Mouse (Mus musculus) lung, postnatal 0 days (tissue): ENCODE results near the gene Accs.

Experiments used
- CTCF ChIP-seq: IDR thresholded peaks from 2 replicates; pipeline ENCODE4 v1.5.1; 2016; ENCODE audit warnings: antibody characterized with exemption, mild to moderate bottlenecking
- EP300 ChIP-seq: IDR thresholded peaks from 2 replicates; pipeline ENCODE4 v1.6.1; 2016; ENCODE audit warnings: antibody characterized with exemption, mild to moderate bottlenecking, control low read depth

DNA sequence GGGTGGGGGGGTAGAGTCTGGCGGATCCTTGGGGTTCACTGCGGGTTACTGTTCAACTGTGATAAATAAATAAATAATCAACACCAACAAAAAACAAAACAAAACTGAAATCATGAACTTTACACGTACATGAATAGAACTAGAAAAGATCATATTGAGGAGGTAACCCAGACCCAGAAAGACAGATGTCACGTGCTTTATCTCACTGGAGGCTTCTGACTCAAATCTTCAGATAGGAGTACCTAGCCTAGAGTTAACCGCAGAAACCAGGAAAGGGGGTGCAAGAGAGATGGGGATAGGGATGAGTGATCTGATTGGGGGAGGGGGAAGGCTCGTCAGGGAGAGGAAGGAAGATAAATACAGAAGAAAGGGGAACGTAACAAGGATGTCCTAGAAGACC is 39.3 kb upstream of the Accs start:
- no peak for TF ChIP-seq EP300
- no peak for TF ChIP-seq CTCF
